Comparison of ENCODE assay signal across 31 mouse cellular contexts in the genomic region with DNA sequence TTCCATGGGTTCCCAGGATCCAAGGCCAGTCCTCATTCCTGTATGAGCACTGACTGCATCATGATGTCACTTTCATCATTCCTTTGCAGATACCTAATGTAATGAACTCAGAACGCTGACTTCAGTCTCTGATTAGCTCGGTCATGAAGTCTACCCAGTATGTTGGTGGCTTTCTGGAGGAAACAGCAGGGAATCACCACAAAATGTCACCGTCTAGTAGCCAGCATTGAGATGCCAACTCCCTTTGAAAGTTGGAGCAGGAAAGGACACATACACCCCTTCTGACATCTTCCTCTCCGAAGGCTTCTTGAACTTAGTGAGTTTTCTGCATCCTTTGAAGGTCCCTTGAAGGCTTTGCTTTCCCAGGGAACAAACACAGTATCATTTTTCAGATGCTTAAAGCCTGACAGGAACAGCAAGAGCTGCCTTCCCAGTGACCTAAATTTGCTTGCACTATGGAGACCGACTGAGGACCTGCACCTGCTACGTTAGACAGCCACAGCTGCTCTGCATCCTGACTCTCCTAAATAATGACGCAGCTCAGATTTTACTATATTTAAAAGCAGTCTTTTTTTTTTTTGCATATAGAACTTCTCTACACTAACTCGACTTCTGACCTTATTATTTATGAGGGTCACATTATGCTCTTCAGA.
A peak's percentile ranks its signal among the peaks of the same experiment; 100 is the strongest.
DNase-seq lines count a peak whose midpoint lies in the region; ATAC-seq and TF ChIP-seq lines count a peak whose summit lies in the region.
"Had no signal": no experiment of that assay in that cellular context is flagged by ENCODE, and none has a peak within 500 bp of the region (broad histone marks: within the 10 kb centered on the region; RNA-seq: fewer than 3 reads in every experiment).

No protein-coding gene starts in this region.

- peaks cover 39% of the 10 kb centered on the region for H3K4me1 ChIP-seq in cerebellum, adult 2 months (ENCODE audit: control insufficient read depth, insufficient read depth, low read length)
- no peaks in the 10 kb centered on the region for H3K4me1 ChIP-seq in hindbrain, embryonic 11.5 days (replicated peaks; ENCODE audit: control insufficient read depth, insufficient read depth, low read length)
- H3K4me1 ChIP-seq: embryonic facial prominence, embryonic 12.5 days had no signal

- no peaks in the 10 kb centered on the region for H3K9me3 ChIP-seq in hindbrain, embryonic 11.5 days (ENCODE audit: control insufficient read depth, low read length)
- H3K9me3 ChIP-seq: embryonic facial prominence, embryonic 12.5 days; forebrain, embryonic 12.5 days; heart, embryonic 10.5 days; limb, embryonic 12.5 days; lung, embryonic 15.5 days; neural tube, embryonic 12.5 days; stomach, embryonic 15.5 days had no signal

- DNase-seq in heart, postnatal 10 days = peak; percentile 12 to 16
- DNase-seq in heart, adult 11 months = no peak
- DNase-seq in brain, adult 2 months (ENCODE audit: low read depth, low spot score) = peak; percentile 84
- peak; percentile 56 to 66 for DNase-seq in cerebellum, adult 2 months
- DNase-seq in cerebellum, postnatal 25 days = peak; percentile 46 to 48
- no peak for DNase-seq in ovary, postnatal 14 days (ENCODE audit: low spot score)
- no peak for DNase-seq in hindbrain, embryonic 11.5 days (ENCODE audit: low spot score)
- DNase-seq: B cell, adult 2 months; gastrocnemius, adult 2 months; kidney, adult 18-20 months; kidney, postnatal 25 days; layer of hippocampus, postnatal 36 days; lung, postnatal 36 days; midbrain, embryonic 14.5 days; right cerebral cortex, adult 18-20 months; right cerebral cortex, postnatal 4 days; thymus, adult 18-20 months; thymus, postnatal 36 days had no signal

- intact Hi-C loops in heart, postnatal 10 days (cut with DNase I) = loop anchor here (10.0 kb wide), 1 partner anchor 303 kb away; no protein-coding TSS in a partner anchor

- H3K4me3 ChIP-seq in cerebellum, adult 2 months (replicated peaks; ENCODE audit: insufficient read depth, low read depth, low read length) = no peak overlapping the region
- no peak overlapping the region for H3K4me3 ChIP-seq in hindbrain, embryonic 11.5 days (ENCODE audit: low read depth, low read length)
- H3K4me3 ChIP-seq: embryonic facial prominence, embryonic 12.5 days; erythroblast, embryonic 14.5 days; forebrain, embryonic 12.5 days; gastrocnemius, adult 2 months; heart, embryonic 10.5 days; layer of hippocampus, adult 2 months; limb, embryonic 12.5 days; lung, embryonic 15.5 days; neural tube, embryonic 12.5 days; stomach, embryonic 15.5 days had no signal

- no peak for TF ChIP-seq CTCF in cerebellum, adult 2 months (IDR thresholded peaks at IDR 0.05; ENCODE audit: borderline replicate concordance, insufficient read depth, low read depth, low read length)

- H3K27ac ChIP-seq in cerebellum, adult 2 months (ENCODE audit: insufficient read depth, low read length) = peak overlapping the region; percentile 94
- H3K27ac ChIP-seq in hindbrain, embryonic 11.5 days (ENCODE audit: low read depth, low read length) = no peak overlapping the region
- H3K27ac ChIP-seq: embryonic facial prominence, embryonic 12.5 days; forebrain, embryonic 12.5 days; gastrocnemius, adult 2 months; heart, embryonic 10.5 days; layer of hippocampus, adult 2 months; limb, embryonic 12.5 days; liver, embryonic 14.5 days; lung, embryonic 15.5 days; neural tube, embryonic 12.5 days; stomach, embryonic 15.5 days had no signal

- no peaks in the 10 kb centered on the region for H3K27me3 ChIP-seq in cerebellum, adult 2 months (ENCODE audit: control insufficient read depth, insufficient read depth, low read length)
- no peaks in the 10 kb centered on the region for H3K27me3 ChIP-seq in hindbrain, embryonic 11.5 days (ENCODE audit: control insufficient read depth, insufficient read depth, low read length)
- H3K27me3 ChIP-seq: CH12.LX; embryonic facial prominence, embryonic 12.5 days; forebrain, embryonic 12.5 days; neural tube, embryonic 12.5 days; Patski; stomach, embryonic 15.5 days had no signal

- H3K36me3 ChIP-seq in hindbrain, embryonic 11.5 days (ENCODE audit: control insufficient read depth, insufficient read depth, low read length) = no peaks in the 10 kb centered on the region
- H3K36me3 ChIP-seq: embryonic facial prominence, embryonic 12.5 days; forebrain, embryonic 12.5 days; G1E; heart, embryonic 10.5 days; limb, embryonic 12.5 days; lung, embryonic 15.5 days; neural tube, embryonic 12.5 days; stomach, embryonic 15.5 days had no signal

- no peak for TF ChIP-seq POLR2A in cerebellum, adult 2 months (IDR thresholded peaks at IDR 0.05; ENCODE audit: borderline replicate concordance, insufficient read depth, low read length)

- no peak overlapping the region for H3K9ac ChIP-seq in hindbrain, embryonic 11.5 days (ENCODE audit: low read depth, low read length)
- H3K9ac ChIP-seq: embryonic facial prominence, embryonic 12.5 days; forebrain, embryonic 12.5 days; limb, embryonic 12.5 days; liver, embryonic 14.5 days; lung, embryonic 15.5 days; neural tube, embryonic 12.5 days; stomach, embryonic 15.5 days had no signal

- ATAC-seq in hindbrain, embryonic 11.5 days (ENCODE audit: low FRiP score) = no peak
- ATAC-seq: Patski had no signal

- 14% methylated on average over 8 of the region's 8 CpGs for WGBS in cerebellum, adult 2 months
- WGBS in hindbrain, embryonic 11.5 days = 77% methylated on average over 8 of the region's 8 CpGs

- no peak overlapping the region for H3K4me2 ChIP-seq in hindbrain, embryonic 11.5 days (replicated peaks; ENCODE audit: low read depth, low read length)
- H3K4me2 ChIP-seq: embryonic facial prominence, embryonic 12.5 days; forebrain, embryonic 12.5 days; limb, embryonic 12.5 days; lung, embryonic 15.5 days; neural tube, embryonic 12.5 days; stomach, embryonic 15.5 days had no signal

Comparison
In these comparisons a context has a peak if more than half of its experiments do, and no peak if none do; other contexts are left out.
1. DNase-seq: peak in heart, postnatal 10 days (2 of 2), brain, adult 2 months (single experiment), cerebellum, adult 2 months (2 of 2) and cerebellum, postnatal 25 days (2 of 2); none in heart, adult 11 months (single experiment), ovary, postnatal 14 days (single experiment) and hindbrain, embryonic 11.5 days (single experiment).